In genomic region chr2:52378448-52378804, GRCm38 (mm10) we compare ENCODE assay signal across 9 mouse cellular contexts. TPM values are rescaled to one million over a fixed set of nuclear protein-coding genes. Genes with fewer than 3 reads are reported as not detected.
DNase-seq lines count a peak whose midpoint lies in the region; ATAC-seq and TF ChIP-seq lines count a peak whose summit lies in the region.
"Had no signal": no experiment of that assay in that cellular context is flagged by ENCODE, and none has a peak within 500 bp of the region (broad histone marks: within the 10 kb centered on the region; RNA-seq: fewer than 3 reads in every experiment).

Neb (minus strand) TSS chr2:52378474.

- no peak within 1 kb of the TSS for H3K4me2 ChIP-seq in forebrain, embryonic 11.5 days (ENCODE audit: low read depth, low read length, severe bottlenecking)
- peak within 1 kb of the TSS; percentile 27 for H3K4me2 ChIP-seq in heart, embryonic 11.5 days
- H3K4me2 ChIP-seq in lung, embryonic 15.5 days, result peak within 1 kb of the TSS; percentile 23
- H3K4me2 ChIP-seq in kidney, embryonic 14.5 days (replicated peaks; ENCODE audit: low read depth, low read length), result no peak within 1 kb of the TSS; the same call in 1 of the 2 replicates
- H3K4me2 ChIP-seq: midbrain, embryonic 12.5 days had no signal

- ATAC-seq in forebrain, embryonic 11.5 days (replicated peaks; ENCODE audit: low FRiP score), result peak; percentile 46; the same call in 1 of the 2 replicates
- peak; percentile 75; the same call in 1 of the 2 replicates for ATAC-seq in heart, embryonic 11.5 days (replicated peaks; ENCODE audit: insufficient number of reproducible peaks, low FRiP score, low TSS enrichment)
- ATAC-seq in lung, embryonic 15.5 days (ENCODE audit: borderline replicate concordance, extremely low read depth, low FRiP score, low TSS enrichment), result peak; percentile 75; the same call in 1 of the 2 replicates
- ATAC-seq in kidney, embryonic 14.5 days (ENCODE audit: low FRiP score, low TSS enrichment), result no peak

- 52% methylated on average over 7 of the region's 7 CpGs for WGBS in forebrain, embryonic 11.5 days
- WGBS in forebrain, embryonic 10.5 days, result 57% methylated on average over 7 of the region's 7 CpGs
- 46% methylated on average over 7 of the region's 7 CpGs for WGBS in heart, embryonic 11.5 days (ENCODE audit: insufficient replicate concordance)
- WGBS in lung, embryonic 15.5 days, result 47% methylated on average over 7 of the region's 7 CpGs
- WGBS in kidney, embryonic 14.5 days, result 62% methylated on average over 7 of the region's 7 CpGs

- TF ChIP-seq POLR2A in brain, embryonic 14.5 days (IDR thresholded peaks at IDR 0.05; ENCODE audit: borderline replicate concordance, extremely low read depth, insufficient read depth, insufficient read length, poor library complexity, severe bottlenecking), result no peak

- H3K27ac ChIP-seq in forebrain, embryonic 11.5 days (ENCODE audit: low read depth, low read length), result no peak within 1 kb of the TSS
- H3K27ac ChIP-seq in forebrain, embryonic 10.5 days, result no peak within 1 kb of the TSS
- H3K27ac ChIP-seq in heart, embryonic 11.5 days (ENCODE audit: low read depth, low read length), result no peak within 1 kb of the TSS
- H3K27ac ChIP-seq in lung, embryonic 15.5 days, result peak within 1 kb of the TSS; percentile 39; the same call in 1 of the 2 replicates
- H3K27ac ChIP-seq in kidney, embryonic 14.5 days (ENCODE audit: low read depth, low read length), result no peak within 1 kb of the TSS
- H3K27ac ChIP-seq: midbrain, embryonic 12.5 days had no signal

- no peak for DNase-seq in forebrain, embryonic 11.5 days (ENCODE audit: low spot score)
- no peak for DNase-seq in forebrain, embryonic 10.5 days (ENCODE audit: extremely low spot score, low spot score)
- DNase-seq in brain, embryonic 14.5 days (ENCODE audit: low read depth), result peak; percentile 25
- no peak for DNase-seq in layer of hippocampus, postnatal 25 days (ENCODE audit: extremely low spot score in 1 of 2, low spot score in 1 of 2)
- no peak for DNase-seq in spleen, adult 18-20 months

- no peaks in the 10 kb centered on the region; the same call in 1 of the 2 replicates for H3K27me3 ChIP-seq in forebrain, embryonic 11.5 days (ENCODE audit: control insufficient read depth, insufficient read depth, low read length)
- H3K27me3 ChIP-seq in forebrain, embryonic 10.5 days (ENCODE audit: poor library complexity, severe bottlenecking), result no peaks in the 10 kb centered on the region
- H3K27me3 ChIP-seq in heart, embryonic 11.5 days (ENCODE audit: control insufficient read depth, insufficient read depth, low read length), result no peaks in the 10 kb centered on the region
- peaks cover 16% of the 10 kb centered on the region; the same call in 1 of the 2 replicates for H3K27me3 ChIP-seq in lung, embryonic 15.5 days
- H3K27me3 ChIP-seq in kidney, embryonic 14.5 days (ENCODE audit: control insufficient read depth, insufficient read depth, low read length), result no peaks in the 10 kb centered on the region
- H3K27me3 ChIP-seq: midbrain, embryonic 12.5 days had no signal

- no peaks in the 10 kb centered on the region for H3K36me3 ChIP-seq in forebrain, embryonic 11.5 days (ENCODE audit: control insufficient read depth, insufficient read depth, low read length)
- no peaks in the 10 kb centered on the region for H3K36me3 ChIP-seq in forebrain, embryonic 10.5 days (replicated peaks)
- no peaks in the 10 kb centered on the region for H3K36me3 ChIP-seq in heart, embryonic 11.5 days (ENCODE audit: control insufficient read depth, insufficient read depth, low read length)
- H3K36me3 ChIP-seq in lung, embryonic 15.5 days, result no peaks in the 10 kb centered on the region
- no peaks in the 10 kb centered on the region for H3K36me3 ChIP-seq in kidney, embryonic 14.5 days (ENCODE audit: control insufficient read depth, insufficient read depth, low read length)
- H3K36me3 ChIP-seq: midbrain, embryonic 12.5 days had no signal

- no peak within 1 kb of the TSS for H3K4me3 ChIP-seq in forebrain, embryonic 11.5 days (ENCODE audit: low read depth, low read length)
- no peak within 1 kb of the TSS for H3K4me3 ChIP-seq in forebrain, embryonic 10.5 days
- no peak within 1 kb of the TSS for H3K4me3 ChIP-seq in heart, embryonic 11.5 days (ENCODE audit: low read depth, low read length)
- H3K4me3 ChIP-seq in lung, embryonic 15.5 days, result no peak within 1 kb of the TSS
- H3K4me3 ChIP-seq in kidney, embryonic 14.5 days (ENCODE audit: low read length), result no peak within 1 kb of the TSS
- H3K4me3 ChIP-seq: midbrain, embryonic 12.5 days had no signal

- no peak within 1 kb of the TSS for H3K9ac ChIP-seq in forebrain, embryonic 11.5 days (ENCODE audit: low read length)
- no peak within 1 kb of the TSS for H3K9ac ChIP-seq in heart, embryonic 11.5 days (ENCODE audit: low read depth, low read length)
- H3K9ac ChIP-seq in lung, embryonic 15.5 days, result no peak within 1 kb of the TSS
- no peak within 1 kb of the TSS for H3K9ac ChIP-seq in kidney, embryonic 14.5 days (ENCODE audit: low read depth, low read length)
- H3K9ac ChIP-seq: midbrain, embryonic 12.5 days had no signal

- H3K9me3 ChIP-seq in forebrain, embryonic 11.5 days (ENCODE audit: control insufficient read depth, low read length), result no peaks in the 10 kb centered on the region
- H3K9me3 ChIP-seq in forebrain, embryonic 10.5 days, result no peaks in the 10 kb centered on the region
- no peaks in the 10 kb centered on the region for H3K9me3 ChIP-seq in heart, embryonic 11.5 days (replicated peaks; ENCODE audit: control insufficient read depth, low read length)
- H3K9me3 ChIP-seq in lung, embryonic 15.5 days, result no peaks in the 10 kb centered on the region
- H3K9me3 ChIP-seq in kidney, embryonic 14.5 days (ENCODE audit: control insufficient read depth, low read length), result no peaks in the 10 kb centered on the region
- H3K9me3 ChIP-seq: midbrain, embryonic 12.5 days had no signal

- H3K4me1 ChIP-seq in forebrain, embryonic 11.5 days (replicated peaks; ENCODE audit: control insufficient read depth, insufficient read depth, low read length), result no peaks in the 10 kb centered on the region
- H3K4me1 ChIP-seq in forebrain, embryonic 10.5 days, result no peaks in the 10 kb centered on the region
- H3K4me1 ChIP-seq in heart, embryonic 11.5 days (ENCODE audit: control insufficient read depth, insufficient read depth, low read length), result no peaks in the 10 kb centered on the region
- 0 out of 2 replicates have a peak, but pooled peaks cover 3% of the 10 kb centered on the region for H3K4me1 ChIP-seq in lung, embryonic 15.5 days
- no peaks in the 10 kb centered on the region for H3K4me1 ChIP-seq in kidney, embryonic 14.5 days (ENCODE audit: control insufficient read depth, insufficient read depth, low read length)
- H3K4me1 ChIP-seq: midbrain, embryonic 12.5 days had no signal

- no peak for TF ChIP-seq CTCF in brain, embryonic 14.5 days (IDR thresholded peaks at IDR 0.05; ENCODE audit: borderline replicate concordance, extremely low read depth, insufficient read depth, insufficient read length)

RNA-seq across cellular contexts. Expression of gene Neb, which starts in this region (rescaled TPM):
- polyA plus RNA-seq in forebrain, embryonic 11.5 days (2014; fragmentation: Nextera tagmentation; extraction: Ambion mirVana), result 0.24 and 0.39 TPM in 2 replicates
- 0.12 and 0.31 TPM in 2 replicates for polyA plus RNA-seq in forebrain, embryonic 10.5 days (2016; fragmentation: Nextera tagmentation; extraction: Ambion mirVana)
- 1.8 and 4.1 TPM in 2 replicates for polyA plus RNA-seq in brain, embryonic 14.5 days (2012; rRNA removed)
- polyA plus RNA-seq in heart, embryonic 11.5 days (2014; fragmentation: Nextera tagmentation; extraction: Ambion mirVana), result 1.8 and 3.2 TPM in 2 replicates
- polyA plus RNA-seq in lung, embryonic 15.5 days (2015; fragmentation: Nextera tagmentation; extraction: Ambion mirVana), result 1.7 and 2.7 TPM in 2 replicates
- total RNA-seq in layer of hippocampus, postnatal 25 days (2021), result 1 to 10 TPM; 1.2 to 1.4 TPM
- 0.99 and 1.2 TPM in 2 replicates for polyA plus RNA-seq in kidney, embryonic 14.5 days (2014; fragmentation: Nextera tagmentation; extraction: Ambion mirVana)

Comparison
In these comparisons a context has a peak if more than half of its experiments do, and no peak if none do; other contexts are left out.
1. Peak in ATAC-seq in forebrain, embryonic 11.5 days; RNA of the gene not detected or under 1 TPM.
2. H3K4me2 ChIP-seq: peak in heart, embryonic 11.5 days (single experiment) and lung, embryonic 15.5 days (single experiment); none in forebrain, embryonic 11.5 days (single experiment) and kidney, embryonic 14.5 days (single experiment).